Mouse (Mus musculus) hematopoietic stem cell, adult 5-6 weeks (primary cell): ENCODE data around the gene Hist1h2af. TPM values are rescaled to one million over a fixed set of nuclear protein-coding genes. Genes with fewer than 3 reads are reported as not detected.

ENCODE experiments used
- ATAC-seq, 2 experiments: fragments of 125-278 bp in 1 of 2; replicated peaks in 1 of 2; 2 replicates each; pipeline ENCODE4 v1.8.0; 2016 to 2017; ENCODE audit warnings: inconsistent platforms in 2 of 2, mild to moderate bottlenecking in 2 of 2, moderate number of reproducible peaks in 2 of 2, low read depth in 1 of 2, moderate TSS enrichment in 1 of 2; ENCODE audit not compliant: low FRiP score in 2 of 2, poor library complexity in 2 of 2, severe bottlenecking in 2 of 2, insufficient read depth in 1 of 2, low TSS enrichment in 1 of 2
- total RNA-seq: library from RNA; stranded (forward); fragments of 172-1452, 232-1000 nt; gene quantifications from 2 replicates; pipeline ENCODE4 v1.2.3, GENCODE M21; 2017

Hist1h2af gene
- total RNA-seq, 1 experiment from 2014 or later: 1,435 TPM

DNA sequence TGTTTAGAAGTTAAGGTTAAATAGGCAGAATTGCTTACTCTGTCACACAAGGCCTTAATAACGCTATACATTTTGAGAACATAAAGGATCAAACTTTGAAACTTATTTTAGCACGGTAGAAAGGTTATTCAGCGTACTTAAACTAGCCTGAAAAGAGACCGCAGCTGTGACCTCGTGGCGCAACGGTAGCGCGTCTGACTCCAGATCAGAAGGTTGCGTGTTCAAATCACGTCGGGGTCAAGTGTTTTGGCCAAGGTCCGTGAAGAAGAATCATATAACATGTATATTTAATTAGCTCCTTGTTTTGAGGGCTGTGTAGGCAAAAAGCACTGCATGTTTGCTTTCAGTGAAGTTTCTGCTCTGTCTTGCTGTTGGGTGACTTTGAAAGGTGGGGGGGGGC lies 27.4 kb upstream of the Hist1h2af start:
- peak in 1 of 2 experiments; percentile 21; a peak in 1 of 4 replicates for ATAC-seq

DNA sequence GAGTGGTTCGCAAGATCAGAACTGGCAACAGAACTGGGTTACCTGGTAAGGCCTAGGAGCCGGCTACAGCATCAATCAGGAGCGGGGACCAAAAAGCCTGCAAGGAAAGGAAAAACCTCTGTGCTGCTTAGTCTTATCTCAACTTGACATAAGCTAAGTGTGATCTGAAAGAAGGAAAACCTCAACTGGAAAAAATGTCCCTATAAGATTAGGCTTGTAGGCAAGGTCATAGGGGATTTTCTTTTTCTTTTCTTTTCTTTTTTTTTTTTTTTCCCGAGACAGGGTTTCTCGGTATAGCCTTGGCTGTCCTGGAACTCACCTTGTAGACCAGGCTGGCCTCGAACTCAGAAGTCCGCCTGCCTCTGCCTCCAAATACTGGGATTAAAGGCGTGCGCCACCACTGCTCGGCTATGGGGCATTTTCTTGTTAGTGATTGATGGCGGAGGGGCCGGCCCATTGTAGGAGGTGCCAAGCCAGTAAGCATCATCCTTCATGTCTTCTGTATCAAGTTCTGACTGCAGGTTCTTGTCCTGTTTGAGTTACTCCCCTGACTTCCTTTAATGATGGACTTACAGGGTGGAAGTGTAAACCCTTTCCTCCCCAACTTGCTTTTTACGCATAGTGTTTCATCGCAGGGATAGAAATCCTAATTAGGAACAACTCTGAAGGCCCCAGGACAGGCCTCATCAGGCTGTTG lies 26.7 kb upstream of the Hist1h2af start:
- ATAC-seq: no peak

DNA sequence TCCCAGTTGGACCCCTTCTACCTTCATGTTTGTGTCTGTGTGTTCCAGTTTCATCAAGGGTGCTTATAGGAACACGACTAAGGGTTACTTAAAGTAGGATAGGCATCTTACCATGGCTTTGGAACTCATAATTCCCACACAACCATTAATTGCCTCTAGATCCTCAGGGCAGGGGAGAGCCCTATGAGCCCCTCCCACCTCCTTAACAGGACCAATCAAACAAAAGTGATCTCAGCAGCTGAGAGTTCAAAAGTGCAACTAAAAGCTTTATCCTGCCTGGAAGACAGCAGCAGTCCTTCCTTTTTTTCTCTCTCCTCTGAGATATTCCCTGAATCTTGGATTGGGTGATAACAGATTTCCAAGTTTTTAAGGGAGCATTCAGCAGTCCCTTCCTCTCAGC lies 23.6 kb upstream of the Hist1h2af start:
- no peak for ATAC-seq

DNA sequence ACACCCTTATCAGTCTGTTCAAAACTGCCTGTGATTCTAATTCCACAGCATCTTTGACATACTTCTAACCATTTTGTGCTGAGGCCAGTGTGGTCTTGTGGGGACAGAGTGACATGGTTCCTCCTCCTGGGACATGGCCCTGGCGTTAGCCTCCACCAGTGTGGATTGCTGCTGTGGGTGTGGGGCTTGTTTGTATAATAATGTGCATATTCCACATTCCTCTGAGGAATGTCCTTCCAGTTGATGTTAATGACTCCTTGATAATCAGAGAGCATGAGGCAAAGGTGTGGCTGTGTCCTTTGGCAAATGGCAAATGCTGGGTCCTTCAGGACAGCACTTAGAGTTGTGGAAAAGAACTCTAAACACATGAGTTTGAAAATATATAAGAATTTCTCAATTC lies 20.2 kb upstream of the Hist1h2af start:
- no peak for ATAC-seq

DNA sequence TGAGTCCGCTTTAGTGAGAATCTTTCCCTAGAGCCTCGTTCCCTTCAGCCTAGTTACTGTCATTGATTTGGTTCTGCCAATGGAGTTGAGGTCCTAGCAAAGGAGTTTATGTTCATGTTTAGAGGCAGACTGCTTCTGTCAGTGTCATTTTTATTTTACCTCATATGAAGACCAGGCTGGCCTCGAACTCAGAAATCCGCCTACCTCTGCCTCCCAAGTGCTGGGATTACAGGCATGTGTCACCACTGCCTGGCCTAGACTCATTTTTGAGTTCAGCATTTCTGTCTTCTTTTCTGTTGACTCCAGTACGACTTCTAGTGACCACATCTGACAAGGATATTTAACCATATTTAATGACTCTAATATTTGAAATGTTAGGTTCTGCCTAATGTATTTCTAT lies 18.4 kb upstream of the Hist1h2af start:
- ATAC-seq: no peak

DNA sequence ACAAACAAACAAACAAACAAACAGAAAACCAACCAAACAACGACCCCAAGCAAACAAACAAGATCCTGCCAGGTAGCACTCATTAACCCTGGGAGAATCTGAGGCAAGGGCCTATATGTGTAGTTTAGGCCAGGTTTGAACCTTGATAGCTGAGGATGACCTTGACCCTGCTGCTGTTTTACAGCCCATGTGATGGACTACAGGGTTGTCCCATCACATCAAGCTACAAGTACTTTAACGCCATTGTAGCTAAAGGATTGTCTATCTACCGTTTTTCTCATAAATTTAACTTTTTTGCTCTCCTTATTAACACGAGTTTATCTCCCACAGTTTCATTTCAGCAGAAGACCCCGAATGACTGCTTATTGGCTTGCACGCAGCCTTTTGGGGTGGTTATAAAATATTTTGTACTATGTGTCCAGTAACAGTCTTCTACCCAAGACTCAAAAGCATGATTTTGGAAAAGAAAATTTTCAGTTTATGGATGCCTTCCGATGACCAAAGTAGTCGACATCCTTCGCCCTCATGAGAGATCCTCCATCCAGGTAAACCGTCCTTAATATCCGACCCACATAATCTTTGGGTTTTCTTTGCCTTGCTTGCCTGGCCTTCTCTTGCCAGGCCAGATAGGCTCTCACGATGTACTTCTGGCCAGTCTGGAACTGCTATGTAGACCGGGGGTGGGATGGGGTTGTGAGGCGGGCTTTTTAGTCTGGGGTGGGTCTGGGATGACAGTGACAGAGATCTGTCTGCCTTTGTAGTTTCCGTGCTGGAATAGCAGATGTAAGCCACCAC lies 17.7 kb upstream of the Hist1h2af start:
- ATAC-seq: no peak

DNA sequence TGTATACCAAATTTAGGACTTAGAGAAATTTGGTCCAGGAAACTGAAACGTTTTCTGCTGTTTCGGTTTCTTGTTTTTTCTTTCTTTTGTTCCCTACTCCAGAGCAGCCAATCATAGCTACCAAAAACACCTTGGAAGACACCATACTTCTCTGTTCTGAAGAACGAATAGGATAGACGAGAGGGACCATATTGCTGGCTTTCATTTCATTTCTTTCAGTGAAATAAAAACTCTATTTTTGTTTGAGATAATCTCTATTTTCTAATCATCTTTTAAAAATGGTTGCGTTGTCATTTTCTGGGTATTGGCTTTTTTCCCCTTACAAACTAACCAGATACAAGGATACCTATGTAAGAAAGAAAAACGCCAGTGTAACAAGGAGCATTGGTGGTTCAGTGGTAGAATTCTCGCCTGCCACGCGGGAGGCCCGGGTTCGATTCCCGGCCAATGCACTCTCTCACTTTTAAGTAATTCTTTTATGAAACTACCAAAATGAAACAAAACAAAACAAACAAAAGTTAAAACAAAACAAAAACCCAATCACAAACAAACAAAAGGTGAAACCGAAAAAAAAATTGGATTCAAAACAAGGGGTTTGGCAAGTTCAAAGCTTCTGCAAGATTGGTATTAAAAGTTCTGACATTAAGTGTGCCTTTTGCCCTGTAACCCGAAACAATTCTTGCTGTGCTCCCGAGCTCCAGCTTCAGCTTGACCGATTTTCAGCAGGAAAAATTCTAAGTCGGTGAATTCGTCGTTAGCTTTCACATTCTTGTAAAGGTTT lies 16.7 kb upstream of the Hist1h2af start:
- peak; percentile 37 to 50; a peak in 2 of 4 replicates for ATAC-seq

DNA sequence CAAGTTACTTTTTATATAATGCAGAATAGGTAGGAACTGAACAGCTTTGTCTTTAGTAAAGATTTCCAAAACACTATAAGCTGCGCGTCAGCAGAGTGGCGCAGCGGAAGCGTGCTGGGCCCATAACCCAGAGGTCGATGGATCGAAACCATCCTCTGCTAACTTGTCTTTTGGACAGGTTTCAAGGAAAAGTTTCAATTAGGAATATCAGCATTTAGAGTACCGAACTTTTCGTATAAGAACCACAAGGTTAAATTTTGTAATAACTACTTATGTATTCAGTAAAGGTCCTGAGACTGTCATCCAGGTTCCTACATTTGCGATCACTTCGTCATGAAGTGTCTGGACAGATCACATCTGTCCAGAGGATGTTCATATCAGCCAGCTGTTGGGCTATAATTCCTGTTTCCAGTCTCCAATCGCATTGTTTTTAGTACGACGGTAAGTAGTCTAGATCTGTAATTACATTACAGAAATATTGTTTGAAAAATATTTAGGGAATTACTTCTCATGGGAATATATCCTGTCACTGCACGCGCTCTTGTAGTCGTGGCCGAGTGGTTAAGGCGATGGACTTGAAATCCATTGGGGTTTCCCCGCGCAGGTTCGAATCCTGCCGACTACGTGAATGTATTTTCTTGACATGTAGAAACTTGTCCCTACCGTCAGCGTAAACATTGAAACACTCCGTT lies 16.0 kb upstream of the Hist1h2af start:
- ATAC-seq: peak; percentile 39 to 54

DNA sequence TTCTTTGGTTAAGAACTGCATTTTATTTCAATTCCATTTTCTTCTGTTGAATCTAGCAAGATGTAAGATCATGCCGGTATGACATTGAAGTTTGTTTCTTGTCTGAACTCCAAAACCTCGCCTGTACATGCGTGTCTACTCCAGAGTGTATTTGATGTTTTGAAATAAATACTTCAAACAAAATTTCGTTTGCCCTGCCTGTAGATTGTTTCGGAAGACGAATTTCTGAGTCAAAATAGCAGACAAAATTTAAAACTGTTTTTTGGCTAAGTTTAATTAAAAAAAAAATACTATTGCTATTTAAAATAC lies 15.5 kb upstream of the Hist1h2af start:
- ATAC-seq: no peak

DNA sequence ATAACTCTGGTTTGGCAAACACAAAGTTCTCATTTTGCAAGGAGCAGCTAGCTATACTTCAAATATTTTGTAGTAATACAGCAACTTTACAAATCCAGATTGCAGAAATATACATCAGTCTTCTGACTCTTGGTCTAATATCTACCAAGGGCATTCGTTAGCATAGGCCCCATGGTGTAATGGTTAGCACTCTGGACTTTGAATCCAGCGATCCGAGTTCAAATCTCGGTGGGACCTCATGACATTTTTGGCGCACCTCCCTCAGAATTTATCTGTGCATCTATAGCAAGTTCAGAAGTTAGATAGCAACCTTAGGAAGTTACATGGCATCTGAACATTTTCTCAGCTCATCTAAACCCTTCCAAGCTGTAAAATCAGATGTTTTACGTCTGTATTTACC lies 14.8 kb upstream of the Hist1h2af start:
- peak; percentile 17 to 26; a peak in 1 of 4 replicates for ATAC-seq

DNA sequence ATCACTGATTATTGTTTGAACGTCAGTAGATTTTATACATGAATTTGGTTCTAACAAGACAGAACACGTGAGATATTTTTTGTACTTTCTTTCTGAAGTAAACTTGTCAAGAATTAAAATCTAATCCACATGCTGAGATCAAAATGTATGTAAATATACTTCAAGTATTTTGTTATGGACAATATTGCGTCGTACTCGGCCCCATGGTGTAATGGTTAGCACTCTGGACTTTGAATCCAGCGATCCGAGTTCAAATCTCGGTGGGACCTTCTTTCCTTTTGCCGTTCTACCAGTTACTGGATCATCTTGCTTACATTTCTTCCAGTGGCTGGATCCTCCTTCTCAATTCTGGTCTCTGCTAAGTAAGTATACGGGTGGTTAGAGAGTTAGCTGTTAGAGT lies 14.3 kb upstream of the Hist1h2af start:
- ATAC-seq: peak in 1 of 2 experiments; percentile 11; a peak in 2 of 4 replicates

DNA sequence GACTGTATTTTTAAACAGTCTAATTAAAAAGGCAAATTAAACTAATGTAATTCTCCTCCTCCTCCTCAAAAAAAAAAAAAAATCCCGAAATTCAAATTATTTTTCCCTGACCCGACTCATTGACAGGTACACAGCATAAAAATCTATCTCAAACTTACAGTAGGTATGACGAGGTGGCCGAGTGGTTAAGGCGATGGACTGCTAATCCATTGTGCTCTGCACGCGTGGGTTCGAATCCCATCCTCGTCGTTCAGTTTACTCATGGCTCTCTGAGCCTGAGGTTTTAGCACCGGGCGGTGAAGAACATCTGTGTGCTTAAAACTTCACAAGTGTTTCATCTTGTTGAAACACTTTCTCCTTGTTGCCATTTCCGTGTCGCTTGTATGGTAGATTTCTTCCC lies 12.0 kb upstream of the Hist1h2af start:
- peak; percentile 12 to 35; a peak in 1 of 4 replicates for ATAC-seq

DNA sequence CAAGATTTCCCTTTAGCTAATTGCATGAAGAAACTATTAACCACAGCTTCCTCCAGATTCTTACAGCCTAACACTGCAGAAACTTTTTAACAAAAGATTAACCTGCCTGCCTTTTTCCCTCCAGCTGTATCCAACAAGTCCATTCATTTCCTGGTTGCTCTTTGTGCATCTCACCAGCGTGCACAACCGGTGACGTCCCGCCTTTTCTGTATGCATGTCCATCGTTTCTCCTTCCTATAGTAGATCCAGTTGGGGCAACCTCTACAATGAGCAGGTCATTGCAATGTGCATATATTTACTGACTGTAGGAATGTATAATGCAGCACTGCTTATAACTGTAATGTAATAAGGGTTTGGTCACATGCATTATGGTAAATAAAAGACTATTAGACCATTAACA lies 9.7 kb upstream of the Hist1h2af start:
- ATAC-seq: no peak

DNA sequence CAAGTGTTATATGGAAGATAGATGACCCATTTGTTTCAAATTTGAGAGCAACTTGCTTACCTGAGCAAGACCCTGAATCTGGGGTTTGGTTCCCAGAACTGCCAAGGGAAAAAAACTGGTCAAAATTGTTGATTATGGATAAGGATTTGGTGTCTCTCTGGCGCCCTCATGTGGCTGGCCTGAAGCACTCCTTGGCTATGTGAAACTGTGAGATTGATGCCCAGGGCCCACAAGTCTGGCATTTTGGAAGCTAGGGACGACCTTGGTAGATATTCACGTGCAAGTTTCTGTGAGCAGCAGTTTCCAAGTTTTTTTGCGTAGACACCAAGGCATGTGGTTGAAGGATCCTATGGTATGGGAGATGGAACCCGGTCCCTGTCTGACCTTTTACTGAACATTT lies 9.1 kb upstream of the Hist1h2af start:
- peak; percentile 55 to 57 for ATAC-seq

DNA sequence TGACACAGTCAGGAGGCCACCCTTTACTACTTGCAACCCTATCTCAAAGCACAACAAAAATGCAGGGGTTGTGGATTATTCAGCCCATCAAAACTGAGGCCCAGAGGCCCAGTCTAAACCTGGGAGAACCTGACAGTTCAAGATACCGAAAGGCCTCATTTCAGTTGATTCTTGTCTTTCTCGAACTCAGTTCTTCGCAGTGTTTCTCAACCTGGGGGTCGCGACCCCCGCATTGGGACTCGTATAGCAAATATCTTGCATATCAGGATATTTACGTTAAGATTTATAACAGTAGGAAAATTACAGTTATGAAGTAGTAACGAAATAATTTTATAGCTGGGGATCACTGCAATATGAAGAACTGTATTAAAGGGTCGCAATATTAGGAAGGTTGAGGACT lies 7.8 kb upstream of the Hist1h2af start:
- no peak for ATAC-seq

DNA sequence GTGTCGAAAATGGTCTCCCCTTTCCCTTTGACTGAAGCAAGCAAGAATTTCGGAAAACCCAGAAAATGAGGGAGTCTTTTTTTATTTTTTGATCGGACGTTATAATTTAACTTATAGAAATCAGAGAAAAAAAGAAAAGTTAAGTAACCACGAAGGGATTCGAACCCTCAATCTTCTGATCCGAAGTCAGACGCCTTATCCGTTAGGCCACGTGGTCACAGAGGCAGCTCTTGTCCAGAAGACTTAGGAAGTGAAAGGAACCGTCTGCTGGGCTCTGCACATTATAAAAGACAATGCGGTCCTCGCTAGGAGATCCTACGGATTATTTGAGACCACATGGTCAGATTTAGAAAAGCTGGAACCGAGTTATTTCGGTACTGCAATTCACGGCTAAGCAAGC lies 7.4 kb upstream of the Hist1h2af start:
- peak in 1 of 2 experiments; percentile 51; a peak in 3 of 4 replicates for ATAC-seq

DNA sequence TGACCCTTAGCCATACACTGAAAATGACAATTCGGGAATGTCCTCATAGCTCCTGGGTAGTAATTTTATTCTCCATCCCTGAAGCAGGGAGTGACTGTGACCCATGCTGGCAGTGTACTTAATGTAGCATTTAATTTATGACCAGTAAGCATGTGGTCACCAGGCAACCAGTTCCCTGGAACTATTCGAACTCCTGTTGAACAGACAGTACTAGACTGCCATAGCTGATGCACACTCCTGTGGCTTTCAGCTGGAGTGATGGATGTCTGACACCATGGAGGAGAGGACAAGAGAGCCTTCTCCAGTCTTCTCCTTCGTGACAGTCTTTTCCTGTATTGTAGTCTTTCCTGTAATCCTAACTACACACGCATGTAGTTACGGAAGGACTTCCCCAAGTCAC lies 4.7 kb upstream of the Hist1h2af start:
- no peak for ATAC-seq
